Mouse (Mus musculus): ENCODE measurements at regions not wholly inside any gene's neighbourhood (a gene's known extent, or its start where the extent isn't known, plus 50 kb on each side); places are given as distances from the start of the nearest gene placed in this dataset.

- WGBS = 82% methylated on average over 2 of the region's 2 CpGs
- H3K4me3 ChIP-seq (replicated peaks; ENCODE audit: insufficient read depth, low read depth, low read length) = no peak overlapping the region
- TF ChIP-seq CTCF (IDR thresholded peaks at IDR 0.05; ENCODE audit: borderline replicate concordance, insufficient read depth, low read depth, low read length) (no peak), POLR2A (IDR thresholded peaks at IDR 0.05; ENCODE audit: borderline replicate concordance, insufficient read depth, low read length) (no peak)
- DNase-seq = no peak
- no peak overlapping the region for H3K27ac ChIP-seq (ENCODE audit: insufficient read depth, low read length)
- no peaks in the 10 kb centered on the region for H3K27me3 ChIP-seq (ENCODE audit: control insufficient read depth, insufficient read depth, low read length)
- no peaks in the 10 kb centered on the region for H3K4me1 ChIP-seq (ENCODE audit: control insufficient read depth, insufficient read depth, low read length)
Measured at GRCm38 (mm10) chr1:107677404-107677803, 87.6 kb downstream of the Serpinb8 start.

GRCm38 (mm10) chr1:107696858-107697257 is 107.1 kb downstream of the Serpinb8 start:
- Histone ChIP-seq H3K27me3 (ENCODE audit: control insufficient read depth, insufficient read depth, low read length) (no peaks in the 10 kb centered on the region), H3K27ac (ENCODE audit: insufficient read depth, low read length) (no peak overlapping the region), H3K4me3 (replicated peaks; ENCODE audit: insufficient read depth, low read depth, low read length) (no peak overlapping the region), H3K4me1 (ENCODE audit: control insufficient read depth, insufficient read depth, low read length) (no peaks in the 10 kb centered on the region)
- no peak for TF ChIP-seq POLR2A (IDR thresholded peaks at IDR 0.05; ENCODE audit: borderline replicate concordance, insufficient read depth, low read length)
- no peak for TF ChIP-seq CTCF (IDR thresholded peaks at IDR 0.05; ENCODE audit: borderline replicate concordance, insufficient read depth, low read depth, low read length)
- DNase-seq = no peak
- WGBS = 26% methylated on average over 2 of the region's 2 CpGs

GRCm38 (mm10) chr1:107706108-107706548 is 116.3 kb downstream of the Serpinb8 start:
- Histone ChIP-seq H3K27ac (ENCODE audit: insufficient read depth, low read length) (no peak overlapping the region), H3K4me3 (replicated peaks; ENCODE audit: insufficient read depth, low read depth, low read length) (no peak overlapping the region), H3K27me3 (ENCODE audit: control insufficient read depth, insufficient read depth, low read length) (no peaks in the 10 kb centered on the region), H3K4me1 (ENCODE audit: control insufficient read depth, insufficient read depth, low read length) (no peaks in the 10 kb centered on the region)
- DNase-seq = no peak
- TF ChIP-seq CTCF (IDR thresholded peaks at IDR 0.05; ENCODE audit: borderline replicate concordance, insufficient read depth, low read depth, low read length) (no peak), POLR2A (IDR thresholded peaks at IDR 0.05; ENCODE audit: borderline replicate concordance, insufficient read depth, low read length) (no peak)

GRCm38 (mm10) chr1:107708601-107709000 is 118.8 kb downstream of the Serpinb8 start:
- TF ChIP-seq CTCF (IDR thresholded peaks at IDR 0.05; ENCODE audit: borderline replicate concordance, insufficient read depth, low read depth, low read length) (no peak), POLR2A (IDR thresholded peaks at IDR 0.05; ENCODE audit: borderline replicate concordance, insufficient read depth, low read length) (no peak)
- Histone ChIP-seq H3K27ac (ENCODE audit: insufficient read depth, low read length) (no peak overlapping the region), H3K4me3 (replicated peaks; ENCODE audit: insufficient read depth, low read depth, low read length) (no peak overlapping the region), H3K27me3 (ENCODE audit: control insufficient read depth, insufficient read depth, low read length) (no peaks in the 10 kb centered on the region), H3K4me1 (ENCODE audit: control insufficient read depth, insufficient read depth, low read length) (no peaks in the 10 kb centered on the region)
- WGBS = 89% methylated on average over 5 of the region's 5 CpGs
- no peak for DNase-seq

- no peaks in the 10 kb centered on the region for H3K27me3 ChIP-seq (ENCODE audit: control insufficient read depth, insufficient read depth, low read length)
- H3K27ac ChIP-seq (ENCODE audit: insufficient read depth, low read length) = no peak overlapping the region
- H3K4me3 ChIP-seq (replicated peaks; ENCODE audit: insufficient read depth, low read depth, low read length) = no peak overlapping the region
- 82% methylated on average over 1 of the region's 1 CpGs for WGBS
- TF ChIP-seq CTCF (IDR thresholded peaks at IDR 0.05; ENCODE audit: borderline replicate concordance, insufficient read depth, low read depth, low read length) (no peak), POLR2A (IDR thresholded peaks at IDR 0.05; ENCODE audit: borderline replicate concordance, insufficient read depth, low read length) (no peak)
- H3K4me1 ChIP-seq (ENCODE audit: control insufficient read depth, insufficient read depth, low read length) = no peaks in the 10 kb centered on the region
- DNase-seq = no peak
Measured at GRCm38 (mm10) chr1:107714869-107715268, 125.1 kb downstream of the Serpinb8 start.

- DNase-seq = no peak
- Histone ChIP-seq H3K4me3 (replicated peaks; ENCODE audit: insufficient read depth, low read depth, low read length) (no peak overlapping the region), H3K4me1 (ENCODE audit: control insufficient read depth, insufficient read depth, low read length) (no peaks in the 10 kb centered on the region), H3K27me3 (ENCODE audit: control insufficient read depth, insufficient read depth, low read length) (no peaks in the 10 kb centered on the region), H3K27ac (ENCODE audit: insufficient read depth, low read length) (no peak overlapping the region)
- WGBS = 66% methylated on average over 5 of the region's 5 CpGs
- no peak for TF ChIP-seq POLR2A (IDR thresholded peaks at IDR 0.05; ENCODE audit: borderline replicate concordance, insufficient read depth, low read length)
- no peak for TF ChIP-seq CTCF (IDR thresholded peaks at IDR 0.05; ENCODE audit: borderline replicate concordance, insufficient read depth, low read depth, low read length)
Measured at GRCm38 (mm10) chr1:107719304-107719703, 129.5 kb downstream of the Serpinb8 start.

- 71% methylated on average over 11 of the region's 11 CpGs for WGBS
- TF ChIP-seq CTCF (IDR thresholded peaks at IDR 0.05; ENCODE audit: borderline replicate concordance, insufficient read depth, low read depth, low read length) = no peak
- TF ChIP-seq POLR2A (IDR thresholded peaks at IDR 0.05; ENCODE audit: borderline replicate concordance, insufficient read depth, low read length) = no peak
- DNase-seq = no peak
- Histone ChIP-seq H3K4me1 (ENCODE audit: control insufficient read depth, insufficient read depth, low read length) (no peaks in the 10 kb centered on the region), H3K27ac (ENCODE audit: insufficient read depth, low read length) (no peak overlapping the region), H3K4me3 (replicated peaks; ENCODE audit: insufficient read depth, low read depth, low read length) (no peak overlapping the region), H3K27me3 (ENCODE audit: control insufficient read depth, insufficient read depth, low read length) (no peaks in the 10 kb centered on the region)
Measured at GRCm38 (mm10) chr1:107728113-107728839, 138.5 kb downstream of the Serpinb8 start.

- no peak for DNase-seq
- TF ChIP-seq POLR2A (IDR thresholded peaks at IDR 0.05; ENCODE audit: borderline replicate concordance, insufficient read depth, low read length) (no peak), CTCF (IDR thresholded peaks at IDR 0.05; ENCODE audit: borderline replicate concordance, insufficient read depth, low read depth, low read length) (no peak)
- 82% methylated on average over 1 of the region's 1 CpGs for WGBS
- Histone ChIP-seq H3K4me1 (ENCODE audit: control insufficient read depth, insufficient read depth, low read length) (no peaks in the 10 kb centered on the region), H3K27me3 (ENCODE audit: control insufficient read depth, insufficient read depth, low read length) (no peaks in the 10 kb centered on the region), H3K27ac (ENCODE audit: insufficient read depth, low read length) (no peak overlapping the region), H3K4me3 (replicated peaks; ENCODE audit: insufficient read depth, low read depth, low read length) (no peak overlapping the region)
Measured at GRCm38 (mm10) chr1:107765307-107765706, 175.5 kb downstream of the Serpinb8 start.

All from cerebellum, adult 2 months (tissue).